Mouse (Mus musculus) left cerebral cortex, postnatal 36 days (tissue): ENCODE results near the gene Glod5. TPM values are rescaled to one million over a fixed set of nuclear protein-coding genes. Genes with fewer than 3 reads are reported as not detected.

ENCODE experiments used
- DNase-seq, 2 experiments: peaks; one replicate each; pipeline ENCODE4 v3.0.0; 2021 to 2022; ENCODE audit warnings: low spot score in 2 of 2, mixed read lengths in 1 of 2
- intact Hi-C: fragments of 180-260 bp; cut with DNase I; formaldehyde crosslinking; loops from one replicate; pipeline ENCODE4 v1.15.1; 2025
- total RNA-seq, 2 experiments: library from RNA; stranded (reverse); gene quantifications; 2 replicates each; pipeline ENCODE4 v1.2.3; 2021

The Glod5 gene
- total RNA-seq, 2 experiments from 2014 or later, result 0.69 TPM; not detected in 1

- DNase-seq, result no peak
- intact Hi-C loops, result no loop called here
Measured at GRCm38 (mm10) chrX:7977892-7978291, 40.4 kb downstream of the Glod5 start, which contains the start of gene Gata1. TSS of gene Gata1 (minus strand) at chrX:7978071.

DNA sequence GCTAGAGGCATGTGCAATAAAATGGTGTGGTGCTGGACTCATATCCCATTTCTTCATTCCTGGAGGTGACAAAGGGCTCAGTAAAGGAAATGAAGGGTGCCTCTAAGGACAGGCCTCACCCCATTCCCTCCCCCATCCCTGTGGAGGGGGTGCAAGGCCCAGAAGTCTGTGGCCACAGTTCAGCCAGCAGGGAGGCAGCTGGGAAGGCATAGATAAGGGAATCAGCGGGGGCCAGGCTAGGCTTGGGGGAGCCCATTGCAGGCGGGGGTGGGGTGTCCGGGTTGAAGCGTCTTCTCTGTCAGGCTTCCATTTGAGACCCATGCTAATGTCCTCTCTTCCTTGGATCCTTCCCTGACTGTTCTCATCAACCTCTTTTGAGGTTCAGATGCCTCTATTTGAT is 47.0 kb downstream of the Glod5 start:
- no peak for DNase-seq
- intact Hi-C loops, result no loop called here

DNA sequence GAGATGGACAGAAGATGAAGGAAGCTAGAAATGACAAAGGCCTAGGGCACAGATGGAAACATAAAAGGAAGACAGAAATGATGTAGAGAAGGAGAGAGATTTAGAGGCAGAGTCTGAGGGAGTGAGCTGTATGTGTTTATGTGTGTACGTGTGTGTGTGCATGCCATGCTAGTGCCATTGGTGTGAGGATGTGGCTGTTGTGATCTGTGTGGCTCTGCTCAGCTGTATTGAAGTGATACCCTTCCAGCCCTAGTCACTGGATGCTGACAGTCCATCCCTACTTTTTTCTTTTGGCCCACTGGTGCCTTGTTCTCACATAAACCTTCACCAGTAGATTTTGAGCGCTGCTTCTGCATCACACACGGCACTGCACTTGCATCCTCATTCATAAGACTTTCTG is 49.4 kb downstream of the Glod5 start:
- intact Hi-C loops, result no loop called here
- DNase-seq, result no peak

GRCm38 (mm10) chrX:7968226-7968625 is 50.1 kb downstream of the Glod5 start:
- no peak for DNase-seq
- intact Hi-C loops, result no loop called here

DNA sequence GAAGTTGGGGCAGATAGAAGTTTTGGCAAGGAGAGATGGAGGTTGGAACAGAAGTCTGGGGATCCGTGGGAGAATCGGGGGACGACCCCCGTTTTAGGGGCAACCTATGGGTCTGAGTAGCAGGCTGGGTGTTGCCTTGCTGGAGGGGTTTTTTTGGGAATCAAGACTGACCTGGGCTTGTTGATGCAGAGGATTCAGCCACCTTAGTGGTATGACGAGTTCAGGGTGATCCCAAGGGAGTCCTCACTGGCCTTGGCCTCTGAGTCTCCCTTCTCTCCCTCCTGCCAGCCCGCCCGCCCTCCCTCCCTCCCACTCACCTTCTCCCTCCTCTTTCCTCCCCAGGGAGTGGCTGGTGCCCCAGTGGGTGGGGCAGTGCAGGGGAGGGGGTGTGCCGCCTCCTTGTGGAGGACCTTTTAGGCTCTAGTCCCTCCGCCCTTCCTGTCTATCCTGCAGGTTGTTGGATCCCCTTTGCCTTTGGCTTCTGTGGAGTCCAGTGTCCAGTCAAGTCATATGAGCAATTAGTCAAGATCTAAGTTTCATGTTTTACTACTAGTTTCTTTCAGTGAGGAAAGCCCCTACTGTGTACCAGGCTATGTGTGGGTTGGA is 50.6 kb downstream of the Glod5 start:
- intact Hi-C loops, result no loop called here
- DNase-seq, result no peak

DNA sequence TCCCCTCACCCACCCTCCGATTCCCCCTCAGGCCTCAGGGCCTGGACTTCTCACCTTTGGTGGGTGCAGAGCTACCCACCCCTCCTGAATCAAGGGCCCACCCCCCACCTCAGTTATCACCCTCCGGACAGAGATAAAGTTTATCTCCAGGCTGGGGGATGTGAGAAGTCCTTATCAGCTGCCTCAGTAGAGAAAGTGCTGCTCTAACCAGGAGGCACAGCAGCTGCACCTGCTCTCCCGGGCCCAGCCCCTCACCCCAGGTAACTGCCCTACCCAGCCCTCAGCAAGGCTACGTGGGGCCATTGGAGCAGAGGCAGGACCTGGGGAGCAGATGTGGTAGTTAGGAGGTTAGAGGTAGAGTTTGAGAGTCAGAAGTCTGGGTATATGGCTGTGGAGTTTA is 52.1 kb downstream of the Glod5 start:
- intact Hi-C loops, result no loop called here

DNA sequence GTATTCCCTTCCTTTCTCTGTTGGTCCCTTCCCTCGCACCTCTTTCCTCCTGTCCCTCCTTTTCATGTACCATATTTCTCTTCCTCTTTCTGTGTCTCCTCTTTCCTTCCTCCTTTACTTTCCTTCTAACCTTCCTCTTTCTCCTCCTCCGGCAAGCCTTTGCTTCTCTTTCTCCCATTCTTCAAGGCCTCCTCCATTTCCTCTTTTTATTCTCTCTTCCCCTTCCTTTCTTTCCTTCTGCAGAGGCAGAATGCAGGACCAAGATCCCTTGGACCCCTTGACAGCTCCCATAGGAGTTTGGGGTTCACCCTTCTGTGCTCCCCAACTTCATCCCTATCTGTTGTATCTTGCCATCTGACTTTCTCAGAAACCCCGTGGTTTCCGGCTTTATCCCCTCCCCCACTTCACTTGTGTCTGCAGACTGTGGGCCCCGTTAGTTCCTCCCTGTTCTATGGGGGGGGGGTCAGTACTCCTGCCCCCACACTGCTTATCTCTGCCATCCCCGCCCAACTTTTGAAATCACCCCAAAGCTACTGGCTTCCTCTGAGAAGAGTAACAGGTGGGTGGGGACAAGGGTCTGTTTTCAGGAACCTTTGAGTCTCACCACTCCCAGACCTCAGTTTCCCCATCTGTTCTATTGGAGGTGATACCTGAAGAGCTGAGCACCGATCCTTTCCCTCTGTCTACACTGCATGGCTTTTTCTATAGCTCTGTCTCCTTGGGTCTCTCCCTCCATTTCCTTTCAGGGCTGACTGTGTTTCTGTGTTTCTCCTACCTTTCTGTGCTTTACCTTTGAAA is 54.3 kb downstream of the Glod5 start:
- no peak for DNase-seq
- intact Hi-C loops, result no loop called here

More for the DNA sequence above, 52.1 kb downstream of the Glod5 start:
- no peak for DNase-seq

GRCm38 (mm10) chrX:7958868-7959267 is 59.4 kb downstream of the Glod5 start:
- intact Hi-C loops, result no loop called here
- DNase-seq, result no peak

Other genes starting within 250 kb of the Glod5 start
- gene Gripap1, start 228.7 kb downstream of the Glod5 start, total RNA-seq, result 100 to 1,000 TPM in 1 of 2 experiments, 10 to 100 TPM in 1; 90.3 to 118 TPM
- gene Kcnd1, start 196.2 kb downstream of the Glod5 start, total RNA-seq, result 1 to 10 TPM; 8.2 to 9.3 TPM
- 10 to 100 TPM; 79.5 to 82.3 TPM for gene Otud5, start 177.1 kb downstream of the Glod5 start, total RNA-seq
- 10 to 100 TPM; 50.7 to 52.1 TPM for gene Pim2, start 140.2 kb downstream of the Glod5 start, total RNA-seq
- gene Slc35a2, start 134.5 kb downstream of the Glod5 start, total RNA-seq, result 10 to 100 TPM; 41.3 to 44.5 TPM
- 10 to 100 TPM; 76.0 to 89.2 TPM for gene Pqbp1, start 119.2 kb downstream of the Glod5 start, total RNA-seq
- 10 to 100 TPM; 24.5 to 24.8 TPM for gene Timm17b, start 119.1 kb downstream of the Glod5 start, total RNA-seq
- not detected for gene Gm10491, start 110.7 kb downstream of the Glod5 start, total RNA-seq
- gene Gm10490, start 109.0 kb downstream of the Glod5 start, total RNA-seq, result not detected
- gene Pcsk1n, start 98.7 kb downstream of the Glod5 start, total RNA-seq, result 100 to 1,000 TPM; 432 to 536 TPM
- gene Eras, start 89.9 kb downstream of the Glod5 start, total RNA-seq, result not detected
- 10 to 100 TPM; 42.8 to 57.2 TPM for gene Hdac6, start 70.6 kb downstream of the Glod5 start, total RNA-seq
- gene Gata1, start 40.4 kb downstream of the Glod5 start, total RNA-seq, result not detected
- 10 to 100 TPM; 28.3 TPM for gene Suv39h1, start 56.3 kb upstream of the Glod5 start, total RNA-seq
- 1 to 10 TPM; 1.5 to 1.6 TPM for gene Was, start 72.0 kb upstream of the Glod5 start, total RNA-seq
- gene Wdr13, start 114.4 kb upstream of the Glod5 start, total RNA-seq, result 100 to 1,000 TPM; 203 TPM
- gene Rbm3, start 127.4 kb upstream of the Glod5 start, total RNA-seq, result 100 to 1,000 TPM; 124 to 126 TPM
- gene Tbc1d25, start 157.7 kb upstream of the Glod5 start, total RNA-seq, result 10 to 100 TPM; 15.9 to 16.8 TPM
- 10 to 100 TPM; 33.5 to 35.9 TPM for gene Ebp, start 175.0 kb upstream of the Glod5 start, total RNA-seq
- gene Porcn, start 188.0 kb upstream of the Glod5 start, total RNA-seq, result 10 to 100 TPM; 74.4 to 76.7 TPM
- 10 to 100 TPM; 22.8 to 27.2 TPM for gene Ftsj1, start 233.9 kb upstream of the Glod5 start, total RNA-seq